Mouse (Mus musculus): ENCODE results near the gene Intu.

The Intu gene

DNA sequence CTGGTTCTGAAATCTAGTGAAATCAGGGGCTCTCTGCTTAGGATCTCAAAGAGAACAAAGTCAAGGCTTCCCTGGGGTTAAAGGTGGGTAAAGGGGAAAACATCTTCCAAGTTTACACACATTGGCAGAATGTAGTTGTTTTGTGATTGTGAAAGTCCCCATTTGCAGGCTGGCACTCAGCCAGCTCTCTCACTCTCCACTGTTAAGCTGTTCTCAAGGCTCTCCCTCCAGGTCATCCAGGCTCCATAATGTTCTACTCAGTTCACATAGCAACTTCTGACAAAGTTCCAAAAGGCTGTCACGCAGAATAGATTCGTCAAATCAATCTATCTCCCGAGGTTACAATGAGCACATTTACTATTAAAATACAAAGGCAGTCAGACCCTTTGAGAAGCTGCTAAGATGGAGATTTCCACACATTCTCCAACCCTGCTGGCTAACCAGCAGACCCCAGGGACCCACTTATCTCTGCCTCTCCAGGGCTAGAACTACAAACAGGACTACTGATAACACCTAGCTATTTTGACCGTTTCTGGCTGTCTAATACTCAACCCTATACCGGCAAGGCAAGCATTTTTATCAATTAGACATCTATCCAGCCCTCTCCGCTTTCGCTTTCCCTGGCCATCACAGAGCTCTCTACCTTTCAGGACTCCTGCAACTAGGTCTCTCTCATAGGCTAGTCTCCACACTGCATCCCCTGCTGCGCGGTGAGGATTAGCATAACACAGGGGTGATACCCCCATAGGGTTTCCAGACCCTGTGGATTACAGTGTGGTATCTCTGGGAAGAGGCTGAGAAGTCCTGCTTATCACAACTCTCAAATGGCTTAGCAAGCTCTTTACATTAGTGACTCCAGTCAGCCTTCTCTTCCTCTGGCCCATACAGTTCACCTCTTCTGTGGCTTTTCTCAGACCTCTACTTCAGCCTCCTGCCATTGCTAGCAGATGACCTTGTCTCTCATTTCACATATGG lies 2.8 kb upstream of the Intu start:
- DNase-seq, result no peak

DNA sequence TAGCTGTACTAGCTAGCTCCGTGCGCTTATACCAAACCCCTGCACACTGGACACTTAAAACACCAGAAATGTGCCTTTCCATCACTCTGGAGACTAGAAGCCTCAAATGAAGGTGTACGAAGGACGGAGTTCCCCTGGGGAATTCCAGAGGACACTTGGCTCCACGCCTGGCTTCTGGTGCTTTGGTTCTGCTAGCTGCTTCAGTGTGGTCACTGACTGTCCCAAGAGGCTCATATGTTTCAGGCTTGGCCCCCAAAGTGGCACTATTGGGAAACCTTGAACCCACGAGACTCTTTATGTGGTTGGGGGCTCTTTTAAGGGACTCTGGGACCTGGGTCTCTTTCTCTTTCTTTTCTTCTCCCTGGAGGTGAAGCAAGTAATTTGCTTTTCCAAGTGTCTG lies 2.1 kb upstream of the Intu start:
- no peak for DNase-seq

DNA sequence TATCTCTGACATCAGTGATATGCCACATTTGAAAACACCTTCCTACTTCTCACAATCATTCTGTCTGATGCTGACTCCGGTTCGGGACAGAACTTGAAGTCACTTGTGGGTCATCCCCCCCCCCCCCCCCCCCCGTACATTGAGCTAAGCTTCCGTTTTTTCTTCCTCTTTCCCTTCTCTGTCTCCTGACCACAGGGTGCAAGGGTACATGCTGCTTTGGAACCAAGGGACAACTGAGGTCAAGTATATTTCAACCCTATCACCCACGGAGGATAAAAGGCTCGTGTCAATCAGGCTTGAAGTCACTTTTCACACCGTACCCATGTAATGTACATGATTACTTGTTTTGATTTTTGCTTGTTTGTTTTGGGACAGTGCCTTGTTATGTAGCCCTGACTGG lies 241 bp upstream of the Intu start:
- no peak for DNase-seq

DNA sequence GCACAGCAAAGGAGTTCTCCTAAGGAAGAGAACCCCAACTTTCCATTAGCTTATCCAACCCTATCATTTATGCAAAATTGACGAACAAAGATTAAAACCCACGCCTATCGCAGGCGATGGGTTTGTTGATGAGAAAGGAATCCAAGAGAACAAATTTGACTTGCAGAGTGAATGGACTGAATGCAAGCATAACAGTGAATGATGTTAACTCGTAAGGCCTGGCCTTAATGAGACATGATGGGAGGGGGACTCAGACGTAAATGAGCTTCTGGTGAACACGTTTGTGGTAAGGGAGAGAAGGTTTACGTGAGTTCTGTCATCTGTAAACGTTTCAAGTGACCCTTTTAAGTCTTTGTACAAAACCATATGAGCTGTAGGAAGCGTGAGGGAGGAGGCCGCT lies 1.2 kb downstream of the Intu start:
- no peak for DNase-seq

DNA sequence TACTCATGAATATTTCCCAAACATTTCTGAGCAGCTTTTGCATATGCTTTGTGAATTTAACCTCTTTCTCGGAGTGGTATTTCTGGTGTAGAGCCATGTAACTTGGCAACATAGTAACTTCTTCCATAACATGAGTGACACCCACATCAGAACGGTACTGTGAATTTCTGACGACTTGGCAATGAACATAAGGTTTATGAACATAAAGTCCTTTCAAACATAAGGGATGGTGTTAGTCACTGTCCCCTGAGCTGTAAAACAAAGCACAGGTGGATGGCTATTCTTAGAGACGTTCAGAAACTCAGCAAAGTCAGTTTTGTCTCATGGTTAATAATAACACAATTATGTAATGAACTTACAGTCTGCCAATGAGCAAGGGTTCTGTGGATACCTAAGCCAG lies 3.1 kb downstream of the Intu start:
- no peak for DNase-seq

DNA sequence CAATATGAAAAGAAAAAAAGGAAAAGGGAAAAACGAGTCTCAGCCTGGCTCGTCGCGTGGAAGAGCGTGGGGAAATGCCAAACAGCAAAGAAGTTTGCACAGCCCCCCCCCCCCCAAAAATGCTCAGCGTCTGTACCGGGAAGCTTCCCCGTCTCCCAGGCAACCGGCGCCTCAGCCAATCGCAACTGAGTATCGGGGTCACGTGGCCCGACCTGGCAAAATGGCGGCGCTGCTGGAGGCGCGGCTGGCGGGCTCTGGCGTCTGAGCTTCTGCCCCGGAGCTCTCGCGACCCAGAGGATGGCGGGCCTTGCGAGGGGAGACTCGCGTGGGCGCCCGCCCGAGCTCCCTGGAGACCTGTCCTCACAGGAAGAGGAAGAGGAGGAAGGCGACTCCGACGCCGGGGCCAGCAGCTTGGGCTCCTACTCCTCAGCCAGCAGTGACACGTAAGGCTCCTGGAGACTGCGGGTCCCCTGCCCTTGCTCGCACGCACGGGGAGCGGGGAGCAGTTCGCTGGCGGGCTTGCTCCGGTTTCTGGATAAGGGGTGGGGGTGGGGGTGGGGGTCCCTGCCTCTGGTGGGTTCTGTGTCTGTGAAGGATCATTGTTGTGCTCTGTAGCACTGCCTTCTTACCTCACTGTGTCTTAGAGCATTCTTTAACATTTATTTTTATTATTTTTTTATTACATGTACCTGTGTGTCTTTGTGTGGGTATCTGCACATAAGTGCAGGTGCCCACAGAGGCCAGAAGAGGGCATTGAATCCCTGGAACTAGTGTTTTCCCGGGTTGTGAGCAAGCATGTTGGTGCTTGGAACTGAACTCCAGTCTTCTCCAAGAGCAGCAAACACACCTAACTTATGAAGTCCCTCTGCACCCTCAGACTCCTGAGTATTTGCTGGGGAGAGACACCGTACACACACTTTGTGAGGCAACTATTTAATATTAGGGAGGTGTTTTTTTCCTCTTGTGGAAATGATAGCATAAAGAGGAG lies 9.8 kb downstream of the Intu start:
- peak; percentile 89 to 90 for DNase-seq

DNA sequence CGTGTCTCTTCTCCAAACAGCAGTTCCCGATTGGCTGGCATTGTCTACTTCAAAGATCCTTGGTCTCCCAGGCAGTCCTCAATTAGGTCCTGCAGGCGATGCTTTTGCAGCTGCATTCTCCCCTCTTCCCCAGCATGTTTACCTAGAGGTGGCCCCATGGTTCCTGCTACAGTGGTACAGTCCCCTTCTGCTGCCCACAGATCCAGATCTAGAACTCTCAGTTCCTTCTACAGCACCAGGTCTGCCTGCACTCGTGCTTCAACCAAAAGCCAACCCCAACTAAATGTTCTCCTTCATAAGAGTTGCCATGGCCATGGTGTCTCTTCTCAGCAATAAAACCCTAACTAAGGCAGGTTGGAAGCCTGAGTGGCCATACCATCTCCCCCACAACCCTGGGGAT lies 15.5 kb downstream of the Intu start:
- no peak for DNase-seq

DNA sequence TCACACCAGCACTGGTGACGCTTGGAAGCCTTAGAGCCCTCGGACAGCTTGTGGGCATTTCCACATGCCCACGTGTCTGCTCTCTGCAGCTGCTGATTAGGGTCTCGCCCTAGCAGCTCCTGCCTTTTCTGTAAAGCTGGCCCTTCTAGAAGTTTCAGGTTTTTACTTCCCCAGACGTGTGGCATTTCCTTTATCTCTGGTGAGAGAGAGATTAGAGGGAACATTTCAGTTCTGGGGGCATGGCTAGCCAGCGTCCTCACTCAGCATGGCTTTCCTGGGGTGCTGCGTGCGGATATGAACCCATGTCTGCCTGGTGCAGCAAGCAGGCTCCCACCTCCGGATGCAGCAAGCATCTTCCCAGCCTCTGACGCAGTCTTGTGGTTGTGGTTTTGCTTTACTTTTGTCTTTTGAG lies 121.9 kb downstream of the Intu start:
- no peak for DNase-seq

DNA sequence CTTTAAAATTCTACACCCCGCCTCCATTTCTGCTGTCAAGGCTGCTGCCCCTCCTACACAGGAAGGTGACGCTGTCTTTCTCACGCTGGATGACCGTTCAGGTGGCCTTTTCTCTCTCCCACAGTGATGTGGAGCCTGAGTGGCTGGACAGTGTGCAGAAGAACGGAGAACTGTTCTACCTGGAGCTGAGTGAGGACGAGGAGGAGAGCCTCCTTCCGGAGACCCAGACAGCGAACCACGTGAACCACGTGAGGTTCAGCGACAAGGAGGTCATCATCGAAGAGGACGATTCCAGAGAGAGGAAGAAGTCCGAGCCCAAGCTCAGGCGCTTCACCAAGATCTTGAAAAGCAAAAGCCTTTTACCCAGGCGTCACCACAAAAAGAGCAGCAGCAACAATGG lies 122.5 kb downstream of the Intu start:
- DNase-seq, result no peak

DNA sequence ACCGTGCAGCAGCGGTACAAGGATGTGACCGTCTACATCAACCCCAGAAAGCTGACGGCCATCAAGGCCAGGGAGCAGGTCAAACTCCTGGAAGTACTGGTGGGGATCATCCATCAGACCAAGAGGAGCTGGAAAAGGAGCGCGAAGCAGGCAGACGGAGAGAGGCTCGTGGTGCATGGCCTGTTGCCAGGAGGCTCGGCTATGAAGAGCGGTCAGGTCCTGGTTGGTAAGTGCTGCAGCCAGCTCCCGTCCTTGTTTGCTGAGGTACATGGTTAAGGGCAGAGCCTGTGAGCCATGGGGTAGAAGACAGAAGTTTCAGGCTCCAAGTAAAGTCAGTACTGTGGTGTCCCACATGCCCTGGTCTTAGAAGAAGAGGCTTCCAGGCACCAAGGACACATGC lies 122.9 kb downstream of the Intu start:
- DNase-seq, result no peak

DNA sequence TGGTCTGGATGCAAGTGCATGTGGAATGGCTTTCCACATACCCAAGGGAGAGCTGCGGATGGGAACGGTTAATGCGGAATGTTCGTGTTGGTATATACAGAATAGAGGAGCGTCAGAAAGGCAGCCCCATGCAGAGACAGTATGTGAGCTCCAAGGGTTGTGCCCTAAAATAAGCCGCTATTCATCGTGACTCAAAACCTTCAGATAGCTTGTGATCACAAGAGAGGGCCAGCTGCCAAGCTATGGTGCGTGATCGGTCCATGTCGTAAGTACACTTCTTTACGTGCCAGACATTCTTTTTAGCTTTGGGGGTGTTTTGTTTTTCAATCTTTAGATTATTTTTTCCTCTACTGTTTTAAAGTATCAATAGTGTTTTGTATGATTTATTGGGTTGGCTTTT lies 124.5 kb downstream of the Intu start:
- no peak for DNase-seq

DNA sequence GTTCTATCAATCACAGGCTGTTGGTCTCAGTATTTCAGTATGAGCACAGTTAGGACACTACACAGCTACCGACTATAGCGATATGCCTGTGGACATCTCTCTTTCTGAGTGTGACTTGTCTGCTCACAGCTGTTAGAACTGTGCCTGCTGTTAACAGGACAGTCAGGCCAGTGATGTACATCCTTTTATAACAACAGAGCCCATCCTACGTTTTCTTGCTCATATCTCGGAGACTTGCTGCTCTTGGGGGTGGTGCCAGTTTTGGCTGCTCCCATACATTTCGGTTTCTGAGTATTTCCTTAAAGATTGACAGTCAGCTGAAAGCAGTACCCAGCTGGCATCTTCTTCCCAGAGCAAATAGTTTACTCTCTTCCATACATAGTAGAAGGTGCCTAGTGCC lies 125.3 kb downstream of the Intu start:
- DNase-seq, result no peak

DNA sequence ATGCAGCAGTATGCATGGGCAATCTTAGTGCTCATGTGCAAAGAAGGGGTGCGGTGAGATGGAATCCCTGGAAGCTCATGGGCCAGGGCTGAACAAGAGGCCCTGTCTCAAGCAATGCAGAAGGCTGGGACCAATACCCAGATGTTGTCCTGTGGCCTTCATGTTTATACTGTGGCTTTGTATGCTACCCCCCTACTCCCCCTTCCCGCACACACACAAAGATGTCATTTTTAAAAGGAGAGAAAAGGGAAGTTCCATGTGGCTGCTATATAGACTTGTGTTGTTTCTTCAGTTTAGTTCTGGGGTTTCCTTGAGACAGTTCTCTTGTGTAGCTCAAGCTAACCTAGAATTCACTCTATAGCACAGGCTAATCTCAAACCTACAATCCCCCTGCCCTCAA lies 129.1 kb downstream of the Intu start:
- DNase-seq, result no peak

DNA sequence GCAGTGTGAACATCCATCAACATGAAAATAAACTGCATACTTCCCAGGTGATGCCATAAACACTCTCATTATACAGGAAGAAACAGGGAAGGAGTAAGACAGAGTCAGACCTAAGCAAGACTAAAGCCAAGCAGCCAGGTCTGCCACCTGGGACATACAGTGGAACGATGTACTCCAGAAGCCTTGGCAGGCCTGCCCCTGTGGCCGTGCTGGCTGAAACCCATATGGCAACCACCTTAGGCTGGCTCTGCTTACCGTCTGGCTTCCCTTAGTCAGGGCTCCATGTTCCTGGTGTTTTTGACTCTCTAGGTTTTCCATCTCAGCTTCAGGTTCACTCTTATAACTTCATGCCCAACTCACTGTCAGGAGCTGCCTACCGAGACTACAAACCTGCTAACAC lies 135.0 kb downstream of the Intu start:
- DNase-seq, result peak; percentile 55 to 69

DNA sequence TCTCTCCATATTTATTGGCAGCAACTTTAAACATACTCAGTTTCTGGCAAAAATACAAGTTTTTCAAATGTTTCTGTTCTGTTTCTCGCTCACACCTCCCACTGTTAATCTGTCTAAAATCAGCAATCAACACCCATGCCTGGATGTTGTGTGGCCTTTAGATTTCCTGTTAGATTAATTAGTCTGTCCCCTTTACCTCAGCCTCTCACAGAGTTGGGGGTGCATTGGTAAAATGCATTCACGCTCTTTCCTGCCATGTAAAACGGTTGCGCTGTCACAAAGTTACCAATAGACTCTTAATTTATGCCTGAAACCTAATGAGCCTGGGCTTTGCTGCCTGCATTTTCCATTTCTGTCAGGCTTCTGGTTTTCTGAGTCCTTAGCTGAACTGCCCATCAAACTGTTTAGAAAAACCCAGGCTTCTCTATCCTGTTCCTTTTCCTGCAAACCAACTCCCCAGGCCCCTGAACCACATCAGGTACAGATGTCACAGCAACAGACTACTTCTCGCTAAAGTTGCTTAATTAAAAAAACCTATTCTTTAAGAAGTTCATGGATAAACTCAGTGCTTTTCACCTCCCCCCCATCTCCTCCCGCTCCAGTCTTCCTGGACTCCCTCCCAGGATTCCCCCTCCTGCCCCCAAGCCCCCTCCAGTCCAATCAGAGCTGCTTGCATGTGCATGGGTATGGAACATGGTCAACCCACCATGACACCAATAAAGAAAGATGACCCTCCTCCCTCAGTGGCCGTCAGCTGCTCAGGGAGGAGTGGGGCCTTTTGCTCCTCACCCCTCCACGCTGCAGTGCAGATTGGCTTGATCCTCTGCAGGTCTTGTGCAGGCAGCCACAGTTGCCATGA lies 136.0 kb downstream of the Intu start:
- no peak for DNase-seq

DNA sequence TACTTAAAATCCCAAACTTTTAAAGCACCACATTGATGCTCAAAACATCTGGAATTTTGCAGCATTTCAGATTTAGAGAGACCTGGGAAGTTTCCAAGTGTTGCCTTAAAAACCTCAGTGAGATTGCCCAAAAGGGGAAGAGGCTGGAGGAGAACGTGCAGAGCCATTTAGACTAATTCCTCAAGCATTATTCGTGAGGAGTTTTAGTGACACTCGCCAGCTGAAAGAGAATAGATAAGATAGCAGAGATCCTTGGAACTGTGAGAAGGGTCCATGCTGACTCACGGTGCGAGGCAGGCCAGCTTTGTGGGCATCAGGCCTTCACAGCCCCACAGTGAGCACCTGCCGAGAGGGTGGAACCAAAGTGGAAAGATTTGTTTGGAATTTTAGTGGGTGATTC lies 137.8 kb downstream of the Intu start:
- DNase-seq, result no peak

DNA sequence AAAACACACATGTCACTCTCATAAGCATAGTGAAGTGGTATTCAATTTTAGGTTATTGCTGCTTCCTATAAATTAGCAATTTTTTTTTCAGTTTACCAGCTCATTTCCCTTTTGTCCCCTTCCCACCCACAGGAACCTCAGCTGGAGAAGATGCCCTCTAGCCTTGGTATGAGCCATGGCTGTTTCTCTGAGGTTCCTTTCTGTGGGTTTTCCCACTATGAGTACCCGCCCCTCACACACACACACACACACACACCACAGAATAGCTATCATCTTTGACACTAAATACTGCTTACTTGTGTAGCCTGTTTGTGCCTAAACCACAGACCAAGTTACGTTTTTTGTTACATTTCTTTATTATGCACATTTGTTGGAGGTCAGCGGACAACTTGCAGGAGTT lies 138.3 kb downstream of the Intu start:
- DNase-seq, result no peak

DNA sequence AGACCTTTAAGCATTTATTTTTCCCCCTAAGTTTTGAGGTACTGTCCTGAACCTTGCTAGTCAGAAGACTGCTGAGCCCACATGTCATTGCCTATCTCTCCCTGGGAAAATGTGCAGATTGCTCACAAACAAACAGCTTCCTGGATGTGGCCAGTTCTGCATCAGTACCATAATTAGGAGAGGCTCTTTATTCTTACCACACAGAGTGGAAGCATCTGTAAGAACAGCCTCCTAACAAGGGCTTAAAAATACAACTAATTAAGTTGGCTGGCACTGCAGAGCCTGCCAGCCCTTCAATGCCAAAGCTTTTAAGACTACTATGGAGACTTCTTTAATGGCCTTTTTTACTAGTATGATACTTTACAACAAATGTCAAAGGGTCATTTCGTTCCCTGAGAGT lies 142.4 kb downstream of the Intu start:
- DNase-seq, result no peak

DNA sequence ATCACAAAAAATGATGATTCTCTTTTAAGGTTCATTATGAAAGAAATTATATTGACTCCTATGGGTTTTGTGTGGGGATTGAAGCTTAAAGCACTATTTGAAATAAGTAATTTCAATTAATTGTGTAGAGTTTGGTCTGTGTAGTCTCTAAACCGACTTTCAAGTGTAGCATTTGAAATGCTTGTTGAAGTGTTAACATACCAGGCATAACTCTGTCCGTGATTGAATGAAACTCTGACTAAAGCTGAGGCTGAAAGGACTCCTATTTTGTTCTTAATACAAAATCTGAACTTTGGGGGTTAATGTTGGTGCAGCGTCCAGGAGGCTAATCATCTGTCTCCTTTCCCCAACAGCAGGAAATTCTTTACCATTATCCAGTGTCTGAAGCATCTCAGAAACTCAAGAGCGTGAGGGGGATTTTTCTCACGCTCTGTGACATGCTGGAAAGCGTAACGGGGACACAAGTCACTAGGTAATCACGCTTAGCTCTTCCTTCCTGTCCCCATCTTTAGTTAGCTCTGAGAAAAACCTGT lies 143.9 kb downstream of the Intu start:
- DNase-seq, result no peak

DNA sequence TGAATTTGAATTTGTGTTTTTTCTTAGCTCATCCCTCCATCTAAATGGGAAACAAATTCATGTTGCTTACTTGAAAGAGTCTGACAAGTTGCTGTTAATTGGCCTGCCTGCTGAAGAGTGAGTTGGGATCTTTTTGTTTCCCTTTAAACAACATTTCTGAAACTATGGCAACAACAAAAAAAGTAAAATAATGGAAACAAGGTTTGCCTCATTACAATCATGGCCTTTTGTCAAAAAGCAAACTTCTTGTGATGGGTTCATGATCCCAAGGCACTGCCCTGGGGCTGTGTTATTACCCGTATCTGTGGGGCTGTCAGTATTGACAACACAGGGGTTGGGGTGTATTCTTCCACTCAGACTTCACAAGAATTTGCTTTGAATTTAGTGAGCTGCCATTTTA lies 147.8 kb downstream of the Intu start:
- no peak for DNase-seq

DNA sequence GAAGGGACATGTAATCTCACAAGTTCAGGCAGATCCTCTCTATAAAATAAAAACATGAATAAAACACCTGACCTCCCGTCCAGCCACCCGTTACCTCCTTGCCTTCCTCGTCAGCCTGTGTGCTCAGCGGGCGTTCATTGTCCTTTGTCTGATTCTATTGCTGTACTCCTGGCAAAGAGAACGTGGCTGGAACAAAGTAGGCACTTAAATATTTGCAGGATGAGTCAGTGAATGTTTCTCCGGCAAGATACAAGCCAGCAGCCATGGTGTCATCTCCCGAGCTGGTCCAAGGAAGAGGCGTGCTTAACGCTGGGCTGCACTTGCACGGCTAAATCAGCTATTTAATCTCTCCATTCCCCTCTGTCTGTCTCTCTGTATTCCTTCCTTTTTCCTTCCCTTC lies 151.3 kb downstream of the Intu start:
- peak in 1 of 2 experiments; percentile 12 for DNase-seq

DNA sequence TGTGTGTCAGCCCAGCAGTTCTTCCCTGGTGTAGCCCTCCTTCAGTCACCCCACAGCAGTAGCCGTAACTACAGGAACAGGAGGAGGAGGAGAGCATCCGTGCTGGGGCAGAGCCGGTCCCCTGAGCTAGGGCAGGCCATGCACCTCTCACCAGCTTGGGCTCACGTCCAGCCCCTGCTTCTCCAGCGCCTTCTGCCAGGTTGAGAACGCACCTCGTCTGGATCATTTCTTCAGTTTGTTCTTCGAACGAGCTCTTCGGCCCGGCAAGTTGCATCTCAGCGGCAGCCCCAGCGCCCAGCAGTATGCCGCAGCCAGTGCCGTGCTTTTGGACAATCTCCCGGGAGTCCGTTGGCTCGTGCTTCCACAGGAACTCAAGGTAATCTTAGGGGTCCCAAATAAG lies 152.1 kb downstream of the Intu start:
- DNase-seq, result peak; percentile 50 to 55

Data from cerebellum, postnatal 36 days (tissue).